Mouse (Mus musculus) gastrocnemius, postnatal 14 days (tissue): Measurements from ENCODE around the gene Nrsn1. TPM values are rescaled to one million over a fixed set of nuclear protein-coding genes. Genes with fewer than 3 reads are reported as not detected.
"Not testable (repeated sequence)": the region's sequence is repeated elsewhere in the genome, so short reads cannot be mapped to it uniquely, and the experiment has no call there.

Source experiments
- DNase-seq: peaks from one replicate; pipeline ENCODE4 v3.0.0; 2021; ENCODE audit warnings: mixed read lengths
- intact Hi-C: fragments of 180-260 bp; cut with DNase I; formaldehyde crosslinking; loops from one replicate; pipeline ENCODE4 v1.15.1; 2025; ENCODE audit warnings: low total_unique reads
- long read RNA-seq, 2 experiments: library from polyadenylated mRNA; stranded (forward); transcript quantifications; one replicate each; pipeline ENCODE4 v2.0.0; 2021
- total RNA-seq, 2 experiments: library from RNA; stranded (reverse); gene quantifications; 2 replicates each; pipeline ENCODE4 v1.2.3; 2021

Nrsn1 gene
- not detected for total RNA-seq
- long read RNA-seq, experiment 1, result 0 reads
- long read RNA-seq, experiment 2, result 0 reads

GRCm38 (mm10) chr13:25270402-25270801, at the start of gene Nrsn1:
Gene Nrsn1 (minus strand): TSS chr13:25270502.
- DNase-seq, intact Hi-C loops: not testable (repeated sequence)

- intact Hi-C loops, result no loop called here
Observed at GRCm38 (mm10) chr13:25312059-25312458, 41.8 kb upstream of the Nrsn1 start.

GRCm38 (mm10) chr13:25310068-25310467, 39.8 kb upstream of the Nrsn1 start:
- no peak for DNase-seq
- intact Hi-C loops, result no loop called here

More at GRCm38 (mm10) chr13:25312059-25312458, 41.8 kb upstream of the Nrsn1 start:
- no peak for DNase-seq

- DNase-seq, result no peak
- intact Hi-C loops, result no loop called here
Observed at GRCm38 (mm10) chr13:25288736-25289135, 18.4 kb upstream of the Nrsn1 start.

GRCm38 (mm10) chr13:25274934-25275565, 4.7 kb upstream of the Nrsn1 start:
- DNase-seq, result no peak
- intact Hi-C loops, result no loop called here

- no peak for DNase-seq
- intact Hi-C loops, result no loop called here
Observed at GRCm38 (mm10) chr13:25272189-25272588, 1.9 kb upstream of the Nrsn1 start.

- DNase-seq, result no peak
- intact Hi-C loops, result no loop called here
Observed at GRCm38 (mm10) chr13:25269569-25270268, 583 bp downstream of the Nrsn1 start.

GRCm38 (mm10) chr13:25269039-25269438, 1.3 kb downstream of the Nrsn1 start:
- intact Hi-C loops, result no loop called here
- DNase-seq, result peak; percentile 55

- intact Hi-C loops, result no loop called here
- no peak for DNase-seq
Observed at GRCm38 (mm10) chr13:25262748-25263147, 7.6 kb downstream of the Nrsn1 start.

- intact Hi-C loops, result no loop called here
- DNase-seq, result no peak
Observed at GRCm38 (mm10) chr13:25257608-25258007, 12.7 kb downstream of the Nrsn1 start.

- DNase-seq, result no peak
- intact Hi-C loops, result no loop called here
Observed at GRCm38 (mm10) chr13:25254478-25255263, 15.6 kb downstream of the Nrsn1 start.

GRCm38 (mm10) chr13:25251893-25252292, 18.4 kb downstream of the Nrsn1 start:
- intact Hi-C loops, result no loop called here
- DNase-seq, result no peak

GRCm38 (mm10) chr13:25220186-25220787, 50.0 kb downstream of the Nrsn1 start:
- intact Hi-C loops, result no loop called here
- no peak for DNase-seq

- no peak for DNase-seq
- intact Hi-C loops, result no loop called here
Observed at GRCm38 (mm10) chr13:25218394-25218793, 51.9 kb downstream of the Nrsn1 start.

- intact Hi-C loops, result no loop called here
- DNase-seq, result no peak
Observed at GRCm38 (mm10) chr13:25206950-25207349, 63.4 kb downstream of the Nrsn1 start.

Other genes with a start within 250 kb of the Nrsn1 start
- gene Dcdc2a, start 214.5 kb downstream of the Nrsn1 start, total RNA-seq, result not detected